In the genomic region with DNA sequence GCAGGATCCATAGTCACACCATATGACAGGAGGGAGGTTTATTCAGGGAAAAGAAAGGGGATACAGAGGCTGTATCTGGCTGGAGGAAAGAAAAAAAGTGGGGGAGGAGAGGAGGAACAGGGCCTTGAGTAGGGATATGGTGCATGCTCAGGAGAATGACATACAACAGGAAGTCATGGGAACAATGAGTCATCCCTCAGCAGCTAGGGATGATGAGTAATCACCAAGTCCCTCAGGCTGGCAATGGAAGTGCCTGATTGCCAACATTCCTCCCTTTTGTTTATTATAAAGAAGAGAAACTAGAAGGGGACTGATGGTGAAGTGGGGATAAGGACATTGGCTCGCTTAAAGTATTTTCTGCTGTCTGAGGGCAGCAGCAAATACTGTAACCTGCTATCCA, we compare ENCODE assay signal across 29 mouse cellular contexts.
DNase-seq lines count a peak whose midpoint lies in the region; ATAC-seq and TF ChIP-seq lines count a peak whose summit lies in the region.
"Had no signal": no experiment of that assay in that cellular context is flagged by ENCODE, and none has a peak within 500 bp of the region (broad histone marks: within the 10 kb centered on the region; RNA-seq: fewer than 3 reads in every experiment).

No protein-coding gene starts in this region.

- H3K4me1 ChIP-seq in heart, postnatal 0 days (ENCODE audit: control insufficient read depth, insufficient read depth): no peaks in the 10 kb centered on the region
- no peaks in the 10 kb centered on the region for H3K4me1 ChIP-seq in liver, embryonic 11.5 days (replicated peaks; ENCODE audit: control insufficient read depth, insufficient read depth, low read length)
- H3K4me1 ChIP-seq: embryonic facial prominence, embryonic 12.5 days; hindbrain, embryonic 12.5 days; limb, embryonic 12.5 days; liver, embryonic 12.5 days; neural tube, embryonic 15.5 days had no signal

- no peak overlapping the region for H3K4me3 ChIP-seq in heart, postnatal 0 days (ENCODE audit: low read depth, low read length)
- no peak overlapping the region for H3K4me3 ChIP-seq in macrophage (ENCODE audit: inconsistent target)
- no peak overlapping the region for H3K4me3 ChIP-seq in liver, embryonic 11.5 days (ENCODE audit: low read depth, low read length)
- H3K4me3 ChIP-seq: embryonic facial prominence, embryonic 12.5 days; hindbrain, embryonic 12.5 days; limb, embryonic 12.5 days; liver, embryonic 12.5 days; neural tube, embryonic 15.5 days had no signal

- no peak overlapping the region for H3K27ac ChIP-seq in heart, postnatal 0 days (ENCODE audit: low read depth)
- peak overlapping the region; percentile 77 for H3K27ac ChIP-seq in macrophage
- no peak overlapping the region for H3K27ac ChIP-seq in liver, embryonic 11.5 days (ENCODE audit: low read depth, low read length)
- H3K27ac ChIP-seq: embryonic facial prominence, embryonic 12.5 days; hindbrain, embryonic 12.5 days; limb, embryonic 12.5 days; liver, embryonic 12.5 days; neural tube, embryonic 15.5 days had no signal

- H3K27me3 ChIP-seq in heart, postnatal 0 days (ENCODE audit: control insufficient read depth, insufficient read depth, low read length): no peaks in the 10 kb centered on the region
- no peaks in the 10 kb centered on the region for H3K27me3 ChIP-seq in liver, embryonic 11.5 days (replicated peaks; ENCODE audit: control insufficient read depth, insufficient read depth, low read length)
- H3K27me3 ChIP-seq: CH12.LX; embryonic facial prominence, embryonic 12.5 days; hindbrain, embryonic 12.5 days; limb, embryonic 12.5 days; liver, embryonic 12.5 days; neural tube, embryonic 15.5 days had no signal

- TF ChIP-seq EP300 in heart, postnatal 0 days (IDR thresholded peaks at IDR 0.05; ENCODE audit: low read depth): no peak

- H3K9me3 ChIP-seq in heart, postnatal 0 days (replicated peaks; ENCODE audit: control insufficient read depth, low read length): no peaks in the 10 kb centered on the region
- H3K9me3 ChIP-seq in liver, embryonic 11.5 days (ENCODE audit: control insufficient read depth, low read length): no peaks in the 10 kb centered on the region
- H3K9me3 ChIP-seq: embryonic facial prominence, embryonic 12.5 days; hindbrain, embryonic 12.5 days; limb, embryonic 12.5 days; liver, embryonic 12.5 days; neural tube, embryonic 15.5 days had no signal

- WGBS in heart, postnatal 0 days: 27% methylated on average over 1 of the region's 1 CpGs
- 60% methylated on average over 1 of the region's 1 CpGs for WGBS in macrophage (ENCODE audit: missing documents)
- 46% methylated on average over 1 of the region's 1 CpGs for WGBS in liver, embryonic 11.5 days

- H3K4me2 ChIP-seq in heart, postnatal 0 days (ENCODE audit: low read depth, low read length): no peak overlapping the region
- H3K4me2 ChIP-seq in liver, embryonic 11.5 days: no peak overlapping the region
- H3K4me2 ChIP-seq: embryonic facial prominence, embryonic 12.5 days; hindbrain, embryonic 12.5 days; limb, embryonic 12.5 days; liver, embryonic 12.5 days; neural tube, embryonic 15.5 days had no signal

- no peaks in the 10 kb centered on the region for H3K79me2 ChIP-seq in macrophage (ENCODE audit: inconsistent target)

- H3K36me3 ChIP-seq in heart, postnatal 0 days (replicated peaks; ENCODE audit: control insufficient read depth, insufficient read depth, low read length): no peaks in the 10 kb centered on the region
- H3K36me3 ChIP-seq in macrophage (ENCODE audit: inconsistent target): no peaks in the 10 kb centered on the region
- no peaks in the 10 kb centered on the region for H3K36me3 ChIP-seq in liver, embryonic 11.5 days (ENCODE audit: control insufficient read depth, insufficient read depth, low read length)
- H3K36me3 ChIP-seq: embryonic facial prominence, embryonic 12.5 days; hindbrain, embryonic 12.5 days; limb, embryonic 12.5 days; liver, embryonic 12.5 days; neural tube, embryonic 15.5 days had no signal

- intact Hi-C loops in heart, postnatal 25 days (cut with DNase I): no loop called here
- intact Hi-C loops in left cerebral cortex, postnatal 10 days (cut with DNase I): no loop called here

- peak; percentile 22 for DNase-seq in heart, postnatal 0 days (ENCODE audit: low spot score)
- DNase-seq in heart, postnatal 25 days (ENCODE audit: low spot score): no peak
- peak; percentile 87 for DNase-seq in 416B (ENCODE audit: low read depth)
- DNase-seq in adipocyte (ENCODE audit: low spot score): peak; percentile 56
- DNase-seq in thymus, adult 18-20 months: no peak
- no peak for DNase-seq in liver, embryonic 11.5 days (ENCODE audit: low spot score)
- DNase-seq in left cerebral cortex, postnatal 10 days (ENCODE audit: extremely low spot score in 1 of 2, low spot score in 2 of 2): no peak
- DNase-seq: adrenal gland, postnatal 36 days; cerebellum, adult 11 months; cerebellum, adult 9-11 months; embryo, embryonic 11 days; forebrain, postnatal 0 days; heart, postnatal 36 days; kidney, adult 9 months; kidney, postnatal 14 days; liver, postnatal 0 days; lung, postnatal 36 days; midbrain, embryonic 14.5 days; retina, postnatal 1 day; right cerebral cortex, postnatal 14 days; thymus, postnatal 14 days had no signal

- ATAC-seq in heart, postnatal 0 days (ENCODE audit: insufficient read depth, low read depth): no peak
- no peak for ATAC-seq in liver, embryonic 11.5 days (replicated peaks; ENCODE audit: low FRiP score)
- ATAC-seq: forebrain, postnatal 0 days; intestine, embryonic 16.5 days; liver, embryonic 12.5 days; liver, postnatal 0 days had no signal

- H3K9ac ChIP-seq in heart, postnatal 0 days (replicated peaks; ENCODE audit: low read depth, low read length): no peak overlapping the region
- H3K9ac ChIP-seq in liver, embryonic 11.5 days (ENCODE audit: low read depth, low read length): no peak overlapping the region
- H3K9ac ChIP-seq: embryonic facial prominence, embryonic 12.5 days; forebrain, postnatal 0 days; hindbrain, embryonic 12.5 days; limb, embryonic 12.5 days; liver, embryonic 12.5 days; liver, postnatal 0 days; neural tube, embryonic 15.5 days had no signal

- no peak for TF ChIP-seq CTCF in heart, postnatal 0 days (IDR thresholded peaks at IDR 0.05; ENCODE audit: low read depth)

Comparison
In these comparisons a context has a peak if more than half of its experiments do, and no peak if none do; other contexts are left out.
1. DNase-seq: peak in heart, postnatal 0 days (single experiment), 416B (single experiment) and adipocyte (single experiment); none in heart, postnatal 25 days (single experiment), thymus, adult 18-20 months (0 of 2), liver, embryonic 11.5 days (single experiment) and left cerebral cortex, postnatal 10 days (0 of 2).